Mouse (Mus musculus): ENCODE measurements around the gene Cfap77.

- TF ChIP-seq CTCF (IDR thresholded peaks at IDR 0.05; ENCODE audit: borderline replicate concordance, control insufficient read depth, extremely low read depth, insufficient read depth, low read length, poor library complexity): no peak
- no peak for TF ChIP-seq POLR2A (IDR thresholded peaks at IDR 0.05; ENCODE audit: control insufficient read depth, extremely low read depth, insufficient read depth, low read length, poor library complexity)
Observed at GRCm38 (mm10) chr2:29100822-29101534, 46.1 kb upstream of the Cfap77 start.
